Comparison of ENCODE assay signal across 10 mouse cellular contexts in genomic region chr4:127419786-127420120, GRCm38 (mm10).
DNase-seq lines count a peak whose midpoint lies in the region; ATAC-seq and TF ChIP-seq lines count a peak whose summit lies in the region.
"Had no signal": no experiment of that assay in that cellular context is flagged by ENCODE, and none has a peak within 500 bp of the region (broad histone marks: within the 10 kb centered on the region; RNA-seq: fewer than 3 reads in every experiment).

No protein-coding gene starts in this region.

- H3K36me3 ChIP-seq in forebrain, embryonic 12.5 days (replicated peaks) = no peaks in the 10 kb centered on the region
- no peaks in the 10 kb centered on the region for H3K36me3 ChIP-seq in forebrain, postnatal 0 days (ENCODE audit: insufficient read depth)
- H3K36me3 ChIP-seq in lung, embryonic 16.5 days (ENCODE audit: control insufficient read depth, insufficient read depth, low read length) = no peaks in the 10 kb centered on the region
- no peaks in the 10 kb centered on the region for H3K36me3 ChIP-seq in limb, embryonic 15.5 days
- no peaks in the 10 kb centered on the region for H3K36me3 ChIP-seq in stomach, embryonic 16.5 days (ENCODE audit: control insufficient read depth, insufficient read depth, low read length)
- H3K36me3 ChIP-seq: embryonic facial prominence, embryonic 12.5 days; liver, embryonic 15.5 days had no signal

- no peak overlapping the region for H3K4me3 ChIP-seq in forebrain, embryonic 12.5 days (replicated peaks)
- H3K4me3 ChIP-seq in forebrain, postnatal 0 days (ENCODE audit: low read depth, low read length) = no peak overlapping the region
- no peak overlapping the region for H3K4me3 ChIP-seq in lung, embryonic 16.5 days (ENCODE audit: low read length)
- no peak overlapping the region for H3K4me3 ChIP-seq in limb, embryonic 15.5 days
- no peak overlapping the region for H3K4me3 ChIP-seq in stomach, embryonic 16.5 days (replicated peaks; ENCODE audit: low read length)
- H3K4me3 ChIP-seq: embryonic facial prominence, embryonic 12.5 days; liver, embryonic 15.5 days had no signal

- peaks cover 18% of the 10 kb centered on the region for H3K4me1 ChIP-seq in forebrain, embryonic 12.5 days
- peaks cover 3% of the 10 kb centered on the region; the same call in 1 of the 2 replicates for H3K4me1 ChIP-seq in forebrain, postnatal 0 days (ENCODE audit: insufficient read depth)
- peaks cover 28% of the 10 kb centered on the region for H3K4me1 ChIP-seq in lung, embryonic 16.5 days (replicated peaks; ENCODE audit: control insufficient read depth, insufficient read depth, low read length)
- peaks cover 34% of the 10 kb centered on the region for H3K4me1 ChIP-seq in limb, embryonic 15.5 days
- H3K4me1 ChIP-seq in stomach, embryonic 16.5 days (ENCODE audit: control insufficient read depth, insufficient read depth, low read length) = peaks cover 32% of the 10 kb centered on the region
- H3K4me1 ChIP-seq: liver, embryonic 15.5 days had no signal

- DNase-seq in forebrain, postnatal 0 days = no peak
- no peak for DNase-seq in lung, postnatal 4 days
- no peak for DNase-seq in gastrocnemius, adult 8-10 months (ENCODE audit: low spot score in 2 of 2)
- no peak for DNase-seq in frontal cortex, postnatal 10 days (ENCODE audit: low spot score in 2 of 2)

- no peak overlapping the region for H3K9ac ChIP-seq in forebrain, embryonic 12.5 days
- no peak overlapping the region for H3K9ac ChIP-seq in forebrain, postnatal 0 days
- H3K9ac ChIP-seq in lung, embryonic 16.5 days (ENCODE audit: low read length) = no peak overlapping the region
- no peak overlapping the region for H3K9ac ChIP-seq in limb, embryonic 15.5 days
- H3K9ac ChIP-seq in stomach, embryonic 16.5 days (ENCODE audit: low read length) = no peak overlapping the region
- H3K9ac ChIP-seq: embryonic facial prominence, embryonic 12.5 days; liver, embryonic 15.5 days had no signal

- H3K4me2 ChIP-seq in forebrain, embryonic 12.5 days = no peak overlapping the region
- no peak overlapping the region for H3K4me2 ChIP-seq in forebrain, postnatal 0 days (ENCODE audit: low read depth)
- H3K4me2 ChIP-seq in lung, embryonic 16.5 days (ENCODE audit: low read depth, low read length) = 0 out of 2 replicates have a peak overlapping the region, but pooled peaks have one; percentile 5
- no peak overlapping the region for H3K4me2 ChIP-seq in limb, embryonic 15.5 days
- peak overlapping the region; percentile 11; the same call in 1 of the 2 replicates for H3K4me2 ChIP-seq in stomach, embryonic 16.5 days (ENCODE audit: low read depth, low read length)
- H3K4me2 ChIP-seq: embryonic facial prominence, embryonic 12.5 days; liver, embryonic 15.5 days had no signal

- H3K9me3 ChIP-seq in forebrain, embryonic 12.5 days = no peaks in the 10 kb centered on the region
- no peaks in the 10 kb centered on the region for H3K9me3 ChIP-seq in forebrain, postnatal 0 days (ENCODE audit: low read length)
- H3K9me3 ChIP-seq in lung, embryonic 16.5 days (ENCODE audit: control insufficient read depth, low read length) = no peaks in the 10 kb centered on the region
- H3K9me3 ChIP-seq in limb, embryonic 15.5 days = no peaks in the 10 kb centered on the region
- no peaks in the 10 kb centered on the region for H3K9me3 ChIP-seq in stomach, embryonic 16.5 days (replicated peaks; ENCODE audit: control insufficient read depth, low read length)
- H3K9me3 ChIP-seq: embryonic facial prominence, embryonic 12.5 days; liver, embryonic 15.5 days had no signal

- peaks cover 4% of the 10 kb centered on the region; the same call in 1 of the 2 replicates for H3K27me3 ChIP-seq in forebrain, embryonic 12.5 days
- H3K27me3 ChIP-seq in forebrain, postnatal 0 days (ENCODE audit: insufficient read depth, low read length) = no peaks in the 10 kb centered on the region
- H3K27me3 ChIP-seq in lung, embryonic 16.5 days (ENCODE audit: control insufficient read depth, insufficient read depth, low read depth, low read length) = no peaks in the 10 kb centered on the region
- 0 out of 2 replicates have a peak, but pooled peaks cover 8% of the 10 kb centered on the region for H3K27me3 ChIP-seq in limb, embryonic 15.5 days
- H3K27me3 ChIP-seq in stomach, embryonic 16.5 days (ENCODE audit: control insufficient read depth, insufficient read depth, low read length) = no peaks in the 10 kb centered on the region
- H3K27me3 ChIP-seq: embryonic facial prominence, embryonic 12.5 days; liver, embryonic 15.5 days had no signal

- peak overlapping the region; percentile 63 for H3K27ac ChIP-seq in forebrain, embryonic 12.5 days
- H3K27ac ChIP-seq in forebrain, postnatal 0 days (ENCODE audit: low read depth, low read length) = no peak overlapping the region
- H3K27ac ChIP-seq in lung, embryonic 16.5 days (ENCODE audit: low read length) = peak overlapping the region; percentile 39
- 0 out of 2 replicates have a peak overlapping the region, but pooled peaks have one; percentile 43 for H3K27ac ChIP-seq in limb, embryonic 15.5 days
- H3K27ac ChIP-seq in stomach, embryonic 16.5 days (ENCODE audit: low read length) = peak overlapping the region; percentile 44; the same call in 1 of the 2 replicates
- H3K27ac ChIP-seq: embryonic facial prominence, embryonic 12.5 days; liver, embryonic 15.5 days had no signal

- 39% methylated on average over 8 of the region's 8 CpGs for WGBS in forebrain, embryonic 12.5 days
- 24% methylated on average over 8 of the region's 8 CpGs for WGBS in forebrain, postnatal 0 days
- 17% methylated on average over 8 of the region's 8 CpGs for WGBS in lung, embryonic 16.5 days
- 37% methylated on average over 8 of the region's 8 CpGs for WGBS in limb, embryonic 15.5 days
- WGBS in stomach, embryonic 16.5 days = 26% methylated on average over 8 of the region's 8 CpGs

- ATAC-seq in forebrain, embryonic 12.5 days (ENCODE audit: low FRiP score) = 0 out of 2 replicates have a peak, but pooled peaks have one; percentile 27
- ATAC-seq in forebrain, postnatal 0 days = no peak
- ATAC-seq in lung, embryonic 16.5 days (ENCODE audit: low read depth) = no peak
- no peak for ATAC-seq in limb, embryonic 15.5 days (ENCODE audit: insufficient number of reproducible peaks, low FRiP score, low TSS enrichment, low read depth)
- no peak for ATAC-seq in stomach, embryonic 16.5 days (ENCODE audit: insufficient read depth, low FRiP score)

- no peak for TF ChIP-seq CTCF in forebrain, postnatal 0 days (IDR thresholded peaks at IDR 0.05; ENCODE audit: low read depth)

Comparison
In these comparisons a context has a peak if more than half of its experiments do, and no peak if none do; other contexts are left out.
1. H3K4me2 ChIP-seq: peak in lung, embryonic 16.5 days (single experiment) and stomach, embryonic 16.5 days (single experiment); none in forebrain, embryonic 12.5 days (single experiment), forebrain, postnatal 0 days (single experiment) and limb, embryonic 15.5 days (single experiment).